Mouse (Mus musculus) layer of hippocampus, postnatal 14 days (tissue): Measurements from ENCODE around the gene Vsnl1. TPM values are rescaled to one million over a fixed set of nuclear protein-coding genes. Genes with fewer than 3 reads are reported as not detected.

ENCODE experiments used
- DNase-seq, 2 experiments: peaks; one replicate each; pipeline ENCODE4 v3.0.0; 2021 to 2022; ENCODE audit warnings: low spot score in 2 of 2, mixed read lengths in 1 of 2
- microRNA-seq, 2 experiments: library from miRNA; unstranded; fragments of <30 nt; microRNA quantifications; one replicate each; pipeline ENCODE4 v1.2.0; 2021
- total RNA-seq, 2 experiments: library from RNA; stranded (reverse); gene quantifications; 2 replicates each; pipeline ENCODE4 v1.2.3; 2021

Gene Vsnl1
- total RNA-seq, 2 experiments from 2014 or later: 377 to 391 TPM

DNA sequence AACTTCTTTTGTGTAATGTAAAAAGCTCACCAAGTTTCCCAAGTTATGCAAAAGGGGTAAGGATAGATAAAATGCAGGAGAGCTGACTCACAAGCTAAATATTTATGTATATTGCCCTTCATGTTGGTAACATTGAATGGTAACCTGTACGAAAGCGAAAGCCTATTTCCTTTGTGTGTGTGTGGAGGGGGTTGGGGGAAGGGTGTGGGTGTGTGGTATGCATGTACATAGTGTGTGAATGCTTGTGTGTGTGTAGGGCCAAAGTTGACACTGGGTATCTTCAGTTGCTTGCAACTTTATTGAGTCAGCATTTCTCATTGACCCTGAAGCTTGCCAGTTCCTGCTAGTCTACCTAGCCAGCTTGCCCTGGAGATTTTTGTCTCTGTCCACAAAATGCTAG lies 154.8 kb downstream of the Vsnl1 start:
- DNase-seq: no peak

- DNase-seq: no peak
Measured at GRCm38 (mm10) chr12:11279886-11280285, 156.5 kb downstream of the Vsnl1 start.

DNA sequence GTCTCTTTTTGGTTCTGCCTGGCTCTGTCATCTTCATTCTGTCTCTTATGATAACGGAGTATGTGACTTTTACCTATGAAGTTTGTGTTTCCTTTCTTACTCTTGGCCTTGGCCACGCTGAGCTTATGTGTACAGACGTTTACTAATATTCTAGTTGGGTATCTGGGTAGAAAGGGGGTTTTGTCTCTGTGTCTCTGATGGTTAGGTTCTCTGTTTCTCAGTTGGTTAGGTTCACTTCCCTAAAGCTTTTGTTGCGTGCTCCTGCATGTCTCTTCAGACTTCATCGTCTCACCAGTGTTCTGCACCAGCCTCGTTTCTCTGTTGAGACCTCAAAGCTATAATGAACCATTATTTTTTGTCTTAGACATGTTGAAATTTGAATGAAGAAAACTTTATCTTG lies 159.2 kb downstream of the Vsnl1 start:
- DNase-seq: no peak

- no peak for DNase-seq
Measured at GRCm38 (mm10) chr12:11276632-11277031, 159.8 kb downstream of the Vsnl1 start.

Small RNA genes within 50 kb of the gene (microRNA-seq; reads per million reads assigned to microRNA genes)
- gene Mir7675: 0 reads per million in 2 experiments

Other genes with a start within 250 kb of the Vsnl1 start
- gene Msgn1, start 227.6 kb downstream of the Vsnl1 start, total RNA-seq: not detected
- gene Gen1, start 170.8 kb downstream of the Vsnl1 start, total RNA-seq: 1 to 10 TPM; 1.5 to 2.9 TPM
- gene Smc6, start 170.7 kb downstream of the Vsnl1 start, total RNA-seq: 10 to 100 TPM; 31.3 to 34.1 TPM
- under 1 TPM; 0.69 to 0.81 TPM for gene Rad51ap2, start 19.5 kb upstream of the Vsnl1 start, total RNA-seq